Mouse (Mus musculus) frontal cortex, postnatal 14 days (tissue): ENCODE measurements at regions not wholly inside any gene's neighbourhood (a gene's known extent, or its start where the extent isn't known, plus 50 kb on each side); places are given as distances from the start of the nearest gene placed in this dataset.
A peak's percentile ranks its signal among the peaks of the same experiment; 100 is the strongest.

Experiments
- DNase-seq, 2 experiments: peaks; one replicate each; pipeline ENCODE4 v3.0.0; 2022; ENCODE audit warnings: low spot score in 2 of 2

- no peak for DNase-seq
Observed at GRCm38 (mm10) chr1:193578661-193579175, 208.6 kb upstream of the Camk1g start.

GRCm38 (mm10) chr1:193577821-193578220 is 207.7 kb upstream of the Camk1g start:
- no peak for DNase-seq

- DNase-seq, result peak; percentile 86 to 87
Observed at GRCm38 (mm10) chr1:193575986-193576713, 206.1 kb upstream of the Camk1g start.

- DNase-seq, result no peak
Observed at GRCm38 (mm10) chr1:193572827-193573226, 202.7 kb upstream of the Camk1g start.

- no peak for DNase-seq
Observed at GRCm38 (mm10) chr1:193572411-193572810, 202.3 kb upstream of the Camk1g start.

- DNase-seq, result no peak
Observed at GRCm38 (mm10) chr1:193571088-193571487, 201.0 kb upstream of the Camk1g start.

GRCm38 (mm10) chr1:193568586-193569174 is 198.6 kb upstream of the Camk1g start:
- DNase-seq, result no peak

- DNase-seq, result no peak
Observed at GRCm38 (mm10) chr1:193567217-193567616, 197.1 kb upstream of the Camk1g start.

GRCm38 (mm10) chr1:193564225-193564624 is 194.1 kb upstream of the Camk1g start:
- no peak for DNase-seq

GRCm38 (mm10) chr1:193562242-193562641 is 192.1 kb upstream of the Camk1g start:
- no peak for DNase-seq

GRCm38 (mm10) chr1:193558122-193558521 is 188.0 kb upstream of the Camk1g start:
- no peak for DNase-seq

- DNase-seq, result no peak
Observed at GRCm38 (mm10) chr1:193554731-193555130, 184.6 kb upstream of the Camk1g start.

GRCm38 (mm10) chr1:193552348-193552747 is 182.2 kb upstream of the Camk1g start:
- DNase-seq, result no peak

GRCm38 (mm10) chr1:193551340-193551739 is 181.2 kb upstream of the Camk1g start:
- DNase-seq, result no peak

GRCm38 (mm10) chr1:193550761-193551160 is 180.7 kb upstream of the Camk1g start:
- DNase-seq, result no peak

GRCm38 (mm10) chr1:193547356-193547755 is 177.3 kb upstream of the Camk1g start:
- DNase-seq, result no peak

GRCm38 (mm10) chr1:193546044-193546432 is 175.9 kb upstream of the Camk1g start:
- DNase-seq, result no peak

- DNase-seq, result no peak
Observed at GRCm38 (mm10) chr1:193545406-193546043, 175.4 kb upstream of the Camk1g start.

GRCm38 (mm10) chr1:193544804-193545203 is 174.7 kb upstream of the Camk1g start:
- no peak for DNase-seq

- no peak for DNase-seq
Observed at GRCm38 (mm10) chr1:193543834-193544233, 173.7 kb upstream of the Camk1g start.

- no peak for DNase-seq
Observed at GRCm38 (mm10) chr1:193543284-193543683, 173.2 kb upstream of the Camk1g start.

- DNase-seq, result no peak
Observed at GRCm38 (mm10) chr1:193541934-193542580, 172.0 kb upstream of the Camk1g start.
